Mouse (Mus musculus): ENCODE data around the gene Ppp1r14c. TPM values are rescaled to one million over a fixed set of nuclear protein-coding genes. Genes with fewer than 3 reads are reported as not detected.
"Not testable (repeated sequence)": the region's sequence is repeated elsewhere in the genome, so short reads cannot be mapped to it uniquely, and the experiment has no call there.

Ppp1r14c gene
- total RNA-seq, 2 experiments from 2014 or later = 213 to 228 TPM

GRCm38 (mm10) chr10:3396008-3396795 is 30.3 kb downstream of the Ppp1r14c start:
- intact Hi-C loops (cut with DNase I) = no loop called here
- peak; percentile 16 for DNase-seq (ENCODE audit: low spot score)

- intact Hi-C loops (cut with DNase I) = no loop called here
- DNase-seq (ENCODE audit: low spot score) = no peak
Observed at GRCm38 (mm10) chr10:3397406-3397805, 31.5 kb downstream of the Ppp1r14c start.

DNA sequence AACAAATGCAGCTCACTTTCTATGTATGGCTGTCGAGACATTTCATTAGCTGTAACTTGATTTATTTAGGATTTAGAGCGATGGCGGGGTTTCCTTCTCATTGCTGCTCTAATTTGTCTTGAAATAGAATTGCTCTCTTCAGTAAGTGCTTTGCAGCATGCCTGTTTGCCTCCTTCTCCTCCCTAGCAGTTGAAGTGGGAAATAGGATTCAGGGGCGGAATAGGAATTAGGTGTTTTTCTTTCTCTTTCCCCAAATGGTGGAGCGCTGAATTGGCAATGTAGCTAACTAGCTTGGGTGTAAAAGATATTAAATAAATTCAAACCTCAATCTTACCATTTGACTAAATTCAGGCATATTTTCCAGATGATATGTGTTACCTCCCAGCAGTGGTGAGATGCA is 32.2 kb downstream of the Ppp1r14c start:
- no peak for DNase-seq (ENCODE audit: low spot score)
- intact Hi-C loops (cut with DNase I) = no loop called here

GRCm38 (mm10) chr10:3402284-3402683 is 36.4 kb downstream of the Ppp1r14c start:
- intact Hi-C loops (cut with DNase I) = no loop called here
- no peak for DNase-seq (ENCODE audit: low spot score)

- intact Hi-C loops (cut with DNase I) = no loop called here
- no peak for DNase-seq (ENCODE audit: low spot score)
Observed at GRCm38 (mm10) chr10:3403416-3404137, 37.7 kb downstream of the Ppp1r14c start.

GRCm38 (mm10) chr10:3404362-3404761 is 38.5 kb downstream of the Ppp1r14c start:
- intact Hi-C loops (cut with DNase I) = no loop called here

DNA sequence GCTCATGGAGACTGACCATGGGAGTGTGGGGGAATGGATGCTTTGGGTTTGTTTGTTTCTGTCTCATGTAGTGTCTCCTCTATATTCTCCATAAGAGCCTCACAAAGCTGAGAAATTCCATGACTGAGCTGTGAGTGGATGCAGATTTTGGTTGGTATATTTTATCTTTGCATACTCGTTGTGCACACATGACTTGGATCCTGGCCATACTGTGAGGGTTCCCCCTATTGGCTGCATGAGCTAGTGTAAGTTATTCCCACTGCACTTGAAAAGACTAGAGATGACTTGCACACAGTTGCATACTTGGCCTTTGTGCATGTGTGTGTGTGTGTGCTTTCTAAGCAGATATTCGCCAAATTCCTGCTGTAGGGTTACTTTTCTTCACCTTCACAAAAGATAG is 40.4 kb downstream of the Ppp1r14c start:
- DNase-seq (ENCODE audit: low spot score) = no peak
- intact Hi-C loops (cut with DNase I) = no loop called here

More at GRCm38 (mm10) chr10:3404362-3404761, 38.5 kb downstream of the Ppp1r14c start:
- no peak for DNase-seq (ENCODE audit: low spot score)

- intact Hi-C loops (cut with DNase I) = no loop called here
Observed at GRCm38 (mm10) chr10:3408036-3408661, 42.3 kb downstream of the Ppp1r14c start.

DNA sequence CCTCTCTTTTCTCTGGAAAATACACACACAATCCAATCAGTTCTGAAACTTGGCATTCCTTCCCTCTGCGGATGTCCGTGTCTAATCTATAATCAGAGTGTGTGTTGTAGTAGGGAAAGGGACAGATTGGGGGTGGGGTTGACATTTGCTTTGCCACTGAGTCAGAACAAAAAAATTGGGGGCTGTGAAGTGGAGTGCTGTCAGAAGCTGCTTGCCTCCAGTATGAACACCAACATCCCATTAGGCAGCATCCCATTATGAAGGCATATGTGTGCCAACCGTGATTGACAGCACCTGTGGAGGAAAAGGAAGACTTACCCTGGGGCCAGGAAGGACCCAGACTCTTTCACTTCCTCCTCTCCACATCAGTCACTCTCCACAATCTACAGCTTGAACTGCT is 42.8 kb downstream of the Ppp1r14c start:
- no peak for DNase-seq (ENCODE audit: low spot score)
- intact Hi-C loops (cut with DNase I) = no loop called here

More at GRCm38 (mm10) chr10:3408036-3408661, 42.3 kb downstream of the Ppp1r14c start:
- no peak for DNase-seq (ENCODE audit: low spot score)

GRCm38 (mm10) chr10:3411222-3411621 is 45.4 kb downstream of the Ppp1r14c start:
- DNase-seq (ENCODE audit: low spot score) = no peak
- intact Hi-C loops (cut with DNase I) = no loop called here

DNA sequence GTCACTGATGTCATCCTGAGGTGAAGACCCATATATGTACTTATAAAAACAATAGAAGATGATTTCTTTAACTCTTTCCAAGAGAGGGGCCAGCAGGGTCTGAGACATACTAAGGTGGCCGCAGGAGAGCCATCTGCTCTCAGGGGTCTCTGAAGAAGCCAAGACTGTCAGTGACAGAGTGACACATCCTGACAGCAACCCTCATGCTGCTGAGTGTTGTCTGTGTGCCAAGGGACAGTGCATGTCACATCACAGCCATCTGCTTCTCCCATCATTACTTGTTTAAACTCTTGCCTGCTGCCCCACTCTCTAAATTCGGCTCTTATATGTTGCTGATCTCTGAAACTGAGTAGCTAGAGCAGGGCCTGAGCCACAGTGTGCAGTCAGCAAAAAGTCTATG is 45.8 kb downstream of the Ppp1r14c start:
- intact Hi-C loops (cut with DNase I) = no loop called here

GRCm38 (mm10) chr10:3414813-3415212 is 49.0 kb downstream of the Ppp1r14c start:
- intact Hi-C loops (cut with DNase I) = loop anchor here (5.0 kb wide), 3 partner anchors 48 to 107 kb away; partner anchors contain the start of gene Ppp1r14c
- DNase-seq (ENCODE audit: low spot score) = peak; percentile 47

More for the DNA sequence above, 45.8 kb downstream of the Ppp1r14c start:
- no peak for DNase-seq (ENCODE audit: low spot score)

DNA sequence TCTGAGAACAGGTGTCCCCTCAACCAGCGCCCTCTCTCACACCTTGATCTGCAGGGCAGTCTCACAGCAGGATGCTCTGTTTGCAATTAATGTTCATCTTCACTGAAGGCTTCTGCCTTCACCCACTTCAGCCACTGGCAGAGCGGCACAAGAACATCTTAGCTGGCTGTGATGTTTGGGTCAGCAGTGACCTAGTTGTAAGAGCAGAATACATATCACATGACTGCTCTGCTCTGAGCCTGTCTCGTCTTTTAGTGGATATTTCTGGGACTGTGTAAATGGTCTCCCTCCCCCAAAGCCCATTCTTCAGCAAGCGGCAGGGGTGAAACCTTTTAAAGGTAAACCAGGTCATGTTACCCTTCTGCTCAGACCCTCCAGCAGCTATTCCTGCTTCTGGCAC is 50.7 kb downstream of the Ppp1r14c start:
- DNase-seq (ENCODE audit: low spot score) = no peak
- intact Hi-C loops (cut with DNase I) = loop anchor here (5.0 kb wide), 3 partner anchors 49 to 106 kb away; partner anchors contain the start of gene Ppp1r14c

- no peak for DNase-seq (ENCODE audit: low spot score)
- intact Hi-C loops (cut with DNase I) = loop anchor here (5.0 kb wide), 3 partner anchors 50 to 105 kb away; partner anchors contain the start of gene Ppp1r14c
Observed at GRCm38 (mm10) chr10:3417408-3417807, 51.6 kb downstream of the Ppp1r14c start.

DNA sequence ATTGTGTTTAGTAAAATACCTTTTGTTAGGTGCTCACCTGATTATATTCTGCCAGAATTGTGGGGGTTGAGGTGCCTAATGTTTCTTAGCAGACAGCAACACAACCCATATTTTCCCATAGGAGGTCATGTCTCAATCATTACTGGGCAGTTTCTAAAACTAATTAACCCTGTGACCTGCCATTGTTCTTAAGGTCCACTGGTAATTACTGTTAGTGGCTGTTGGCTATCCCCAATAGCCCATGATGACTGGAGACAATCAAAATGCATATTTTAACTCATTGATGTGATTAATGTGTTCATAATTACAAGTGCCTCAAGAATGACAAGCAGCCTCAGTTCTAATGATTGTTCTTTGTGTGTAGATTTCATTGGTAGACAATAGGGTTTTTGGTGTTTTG is 58.2 kb downstream of the Ppp1r14c start:
- DNase-seq (ENCODE audit: low spot score) = no peak
- intact Hi-C loops (cut with DNase I) = no loop called here

DNA sequence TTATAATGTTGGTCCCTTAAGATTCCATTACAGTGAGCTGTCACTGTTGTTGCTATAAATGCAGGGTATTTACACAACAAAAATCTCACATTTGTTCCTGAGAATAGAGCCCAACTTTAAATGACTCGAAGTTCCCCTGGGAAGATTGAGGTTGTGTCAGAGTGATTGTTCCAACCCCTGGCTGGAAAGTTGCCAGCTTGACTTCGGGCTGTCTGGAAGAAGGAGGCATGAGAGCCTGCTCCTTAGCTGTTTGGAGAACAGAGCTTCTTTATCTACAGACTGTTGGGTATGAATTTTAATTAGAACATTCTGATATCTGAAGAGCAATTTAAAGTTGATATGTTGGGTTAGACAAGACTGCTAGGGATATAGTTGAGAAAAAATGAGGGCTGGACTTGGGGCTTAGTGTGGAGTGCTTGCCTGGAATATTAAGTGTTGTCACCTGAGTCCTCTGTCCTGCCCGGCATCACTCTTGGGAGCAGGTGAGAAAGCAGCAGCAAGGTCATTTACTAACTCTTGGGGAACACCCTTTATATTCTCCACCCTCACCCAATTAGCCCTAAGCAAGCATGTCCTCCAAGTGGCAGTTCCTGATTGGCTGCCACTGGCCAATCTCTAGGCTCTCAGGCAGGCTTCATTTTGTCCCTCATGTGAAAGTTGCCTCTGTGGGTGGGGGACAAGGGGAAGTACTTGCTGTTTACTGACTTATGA is 62.0 kb downstream of the Ppp1r14c start:
- DNase-seq (ENCODE audit: low spot score) = no peak
- intact Hi-C loops (cut with DNase I) = no loop called here

DNA sequence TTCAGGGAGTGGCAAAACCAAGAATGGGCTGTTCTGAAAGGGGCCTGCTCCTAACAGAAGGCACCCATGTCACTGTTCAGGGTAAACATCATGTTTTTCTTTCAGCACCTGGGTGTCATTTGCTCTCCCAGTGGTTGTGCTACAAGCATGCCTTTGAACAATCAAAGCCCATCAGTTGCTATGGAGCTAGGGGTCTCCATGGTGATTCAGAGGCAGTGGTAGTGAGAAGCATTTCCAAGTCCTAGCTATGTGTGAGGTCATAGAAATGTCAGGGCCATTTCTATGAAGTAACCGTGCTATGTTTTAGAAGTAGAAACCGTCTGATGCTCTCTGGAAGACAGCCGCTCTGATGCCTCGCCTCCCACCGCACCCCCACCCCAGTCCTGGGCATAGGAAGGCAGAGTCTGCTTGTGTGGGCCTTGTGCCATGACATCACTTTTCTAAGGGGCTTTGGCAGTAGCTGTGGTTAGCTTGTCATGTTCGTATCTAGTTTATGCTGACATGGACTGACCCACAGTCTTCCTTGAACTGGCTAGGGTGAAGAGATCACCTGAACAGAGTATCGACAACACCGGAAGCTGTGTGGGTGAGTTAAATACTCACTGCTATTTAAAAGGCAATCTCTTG is 69.1 kb downstream of the Ppp1r14c start:
- no peak for DNase-seq (ENCODE audit: low spot score)
- intact Hi-C loops (cut with DNase I) = no loop called here

GRCm38 (mm10) chr10:3440722-3441471 is 75.0 kb downstream of the Ppp1r14c start:
- intact Hi-C loops (cut with DNase I) = no loop called here
- no peak for DNase-seq (ENCODE audit: low spot score)

DNA sequence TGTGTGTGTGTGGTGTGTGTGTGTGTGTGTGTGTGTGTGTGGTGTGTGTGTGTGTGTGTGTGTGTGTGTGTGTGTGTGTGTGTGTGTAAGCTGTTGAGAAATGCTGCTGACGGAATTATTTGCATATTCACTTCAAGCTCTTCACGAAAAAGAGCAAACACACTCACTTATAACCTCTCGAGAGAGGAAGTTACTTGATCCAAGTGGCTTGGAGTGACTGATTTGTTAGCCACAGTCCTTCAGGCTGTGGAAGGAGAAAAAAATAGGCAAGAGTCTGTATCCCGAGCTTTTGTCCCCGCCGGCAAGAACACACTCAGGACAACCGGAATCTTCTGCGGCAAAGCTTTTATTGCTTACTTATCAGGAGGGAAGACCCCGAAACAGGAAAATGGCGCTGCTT is 80.9 kb downstream of the Ppp1r14c start:
- intact Hi-C loops (cut with DNase I); DNase-seq (ENCODE audit: low spot score): not testable (repeated sequence)

All from heart, postnatal 25 days (tissue).